Mouse (Mus musculus) adipose tissue, adult 10 weeks (tissue): ENCODE data around the gene Samm50. TPM values are rescaled to one million over a fixed set of nuclear protein-coding genes. Genes with fewer than 3 reads are reported as not detected.

ENCODE experiments used
- polyA plus RNA-seq: library from polyadenylated mRNA; stranded (reverse); fragments of 350-450 nt; fragmentation: Illumina TruSeq; extraction: RNeasy Lipid Tissue Mini Kit (QIAGEN cat#74804); gene quantifications from one replicate; pipeline ENCODE4 v1.2.3, GENCODE M21; 2014; ENCODE audit warnings: low read depth, low replicate concordance

Gene Samm50
- polyA plus RNA-seq: 55.9 TPM

DNA sequence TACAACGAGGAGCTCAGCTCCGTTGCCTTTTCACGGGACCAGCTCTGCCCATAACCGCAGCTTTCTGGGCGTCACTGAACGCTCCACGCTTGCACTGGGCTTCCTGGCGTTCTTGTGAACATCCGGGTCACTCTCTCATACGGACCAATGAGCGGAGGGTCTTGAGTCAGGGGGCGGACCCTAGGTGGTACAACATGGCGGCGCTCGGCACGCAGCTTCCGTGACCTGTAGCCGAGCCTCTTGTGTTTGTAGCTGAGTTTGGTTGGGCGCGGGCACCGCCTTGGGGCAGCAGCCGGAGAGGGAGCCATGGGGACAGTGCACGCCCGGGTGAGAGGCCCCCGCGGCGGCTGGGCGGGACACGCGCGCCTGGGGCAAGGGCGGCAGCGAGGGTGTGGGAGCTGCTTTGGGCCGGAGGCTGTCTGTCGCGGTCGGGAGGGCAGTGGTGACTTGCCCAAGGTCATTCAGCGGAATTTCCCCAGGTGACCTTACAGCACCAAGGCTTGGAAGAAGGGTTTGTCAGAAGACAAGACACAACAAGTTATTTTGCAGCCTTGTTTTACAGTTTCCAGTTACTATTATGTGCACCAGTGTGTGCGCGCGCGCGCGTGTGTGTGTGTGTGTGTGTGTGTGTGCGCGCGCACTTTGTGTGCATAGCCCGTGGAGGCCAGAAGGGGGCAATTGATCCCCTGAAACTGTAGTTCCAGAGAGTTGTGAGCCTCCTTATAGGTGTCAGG lies at the start of gene Samm50:
TSS of gene Samm50 (plus strand) at position 184 of the 734 bp plus-strand sequence.

DNA sequence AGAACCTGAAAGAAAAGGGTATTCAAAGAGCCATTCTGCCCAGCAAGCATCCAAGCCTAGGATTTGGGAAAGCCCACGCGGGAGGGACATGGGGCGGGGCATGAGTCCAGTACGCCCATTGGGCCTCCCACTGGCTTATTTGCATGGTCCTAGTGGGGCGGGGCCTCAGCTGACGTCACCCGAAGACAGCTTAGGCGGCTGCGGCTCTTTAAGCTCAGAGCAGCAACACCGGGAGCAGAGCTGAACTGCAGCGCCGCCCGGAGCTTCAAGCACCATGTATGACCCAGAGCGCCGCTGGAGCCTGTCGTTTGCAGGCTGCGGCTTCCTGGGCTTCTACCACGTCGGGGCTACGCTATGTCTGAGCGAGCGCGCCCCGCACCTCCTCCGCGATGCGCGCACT lies 24.4 kb upstream of the Samm50 start, which contains the start of gene Pnpla3:
TSS of gene Pnpla3 (plus strand) at position 238 of the 400 bp plus-strand sequence.

DNA sequence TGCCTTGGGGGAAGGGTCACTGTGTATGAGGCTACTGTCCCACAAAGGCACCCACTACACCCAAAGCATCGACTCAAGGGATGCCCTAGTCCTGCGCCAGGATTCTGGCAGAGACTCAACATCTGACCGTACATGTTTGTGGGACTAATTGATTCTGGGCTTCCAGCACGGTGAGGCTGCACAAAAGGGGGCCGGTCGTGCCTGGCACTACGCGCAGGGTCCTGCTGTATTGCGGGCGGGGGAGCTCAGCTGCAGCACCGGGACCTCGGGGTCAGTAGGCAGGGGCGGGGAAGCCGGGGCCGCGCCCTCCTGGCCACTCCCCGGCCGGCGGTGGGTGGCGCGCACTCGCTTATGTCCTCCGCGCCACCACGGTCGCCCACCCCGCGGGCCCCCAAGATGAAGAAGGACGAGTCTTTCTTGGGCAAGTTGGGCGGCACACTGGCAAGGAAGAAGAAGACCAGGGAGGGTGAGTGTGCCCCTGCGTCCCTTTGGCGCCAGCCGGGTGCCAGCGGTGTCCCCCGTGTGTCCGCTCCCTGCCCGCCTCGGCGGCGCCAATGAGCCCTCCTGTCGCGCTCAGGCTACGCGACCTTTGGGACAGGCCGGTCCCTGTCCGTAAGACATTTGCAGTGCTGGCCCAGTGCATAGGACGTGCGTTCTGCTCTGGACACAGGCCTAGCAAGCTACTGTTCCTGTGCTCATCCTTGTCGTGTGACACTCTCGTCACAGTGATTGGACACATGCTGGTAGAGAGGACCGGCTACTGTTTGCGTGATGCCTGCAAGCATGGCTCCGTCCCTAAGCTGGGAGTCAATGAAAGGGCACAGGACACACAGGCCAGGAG lies 39.9 kb downstream of the Samm50 start, which contains the start of gene Parvb:
TSS of gene Parvb (plus strand) at position 323 of the 841 bp plus-strand sequence.

Other genes with a start within 250 kb of the Samm50 start
- 5.2 TPM for gene Efcab6, start 126.9 kb upstream of the Samm50 start, polyA plus RNA-seq
- gene Sult4a1, start 86.5 kb upstream of the Samm50 start, polyA plus RNA-seq: not detected
- gene Pnpla5, start 69.1 kb upstream of the Samm50 start, polyA plus RNA-seq: not detected
- 272 TPM for gene Pnpla3, start 24.4 kb upstream of the Samm50 start, polyA plus RNA-seq
- 10.3 TPM for gene Parvb, start 39.8 kb downstream of the Samm50 start, polyA plus RNA-seq
- gene Parvg, start 131.8 kb downstream of the Samm50 start, polyA plus RNA-seq: 2.6 TPM